Mouse (Mus musculus) limb, embryonic 15.5 days (tissue): Measurements from ENCODE around the gene 1110065P20Rik. TPM values are rescaled to one million over a fixed set of nuclear protein-coding genes. Genes with fewer than 3 reads are reported as not detected.
A peak's percentile ranks its signal among the peaks of the same experiment; 100 is the strongest.

Experiments used
- ATAC-seq: fragments of 200-750 bp; cut with Nextera tagmentation; 2 replicates; pipeline ENCODE4 v1.8.0; 2017; ENCODE audit warnings: low read depth, moderate TSS enrichment; ENCODE audit not compliant: insufficient number of reproducible peaks, low FRiP score, low TSS enrichment
- H3K27ac ChIP-seq: fragments of 300-500 bp; sonication (generic); 2 replicates; pipeline ENCODE4 v1.5.1; 2015; ENCODE audit warnings: moderate library complexity, mild to moderate bottlenecking, inconsistent platforms
- H3K27me3 ChIP-seq: fragments of 300-500 bp; sonication (generic); 2 replicates; pipeline ENCODE4 v1.6.1; 2015; ENCODE audit warnings: inconsistent platforms
- H3K36me3 ChIP-seq: fragments of 300-500 bp; sonication (generic); 2 replicates; pipeline ENCODE4 v1.6.1; 2015; ENCODE audit warnings: inconsistent platforms
- H3K4me1 ChIP-seq: fragments of 300-500 bp; sonication (generic); 2 replicates; pipeline ENCODE4 v1.6.1; 2015; ENCODE audit warnings: inconsistent platforms
- H3K4me2 ChIP-seq: fragments of 300-500 bp; sonication (generic); 2 replicates; pipeline ENCODE4 v1.6.1; 2015; ENCODE audit warnings: mild to moderate bottlenecking, inconsistent platforms
- H3K4me3 ChIP-seq: fragments of 300-500 bp; sonication (generic); 2 replicates; pipeline ENCODE4 v1.5.1; 2015; ENCODE audit warnings: mild to moderate bottlenecking, inconsistent platforms
- H3K9ac ChIP-seq: fragments of 300-500 bp; sonication (generic); 2 replicates; pipeline ENCODE4 v1.6.1; 2015; ENCODE audit warnings: inconsistent platforms
- H3K9me3 ChIP-seq: fragments of 300-500 bp; sonication (generic); 2 replicates; pipeline ENCODE4 v1.6.1; 2016; ENCODE audit warnings: inconsistent platforms
- WGBS: fragments of 180-500 bp; shearing (Covaris S2); methylation state at CpG from one replicate; pipeline ENCODE4 v1.1.7; 2015; 5-methylcytosine and 5-hydroxymethylcytosine counted together
- polyA plus RNA-seq: library from polyadenylated mRNA; unstranded; fragments of >200 nt; fragmentation: Nextera tagmentation; extraction: Ambion mirVana; gene quantifications from 2 replicates; pipeline ENCODE4 v1.2.1, GENCODE M21; 2015

The 1110065P20Rik gene
- polyA plus RNA-seq, 1 experiment from 2014 or later, result 55.7 TPM

DNA sequence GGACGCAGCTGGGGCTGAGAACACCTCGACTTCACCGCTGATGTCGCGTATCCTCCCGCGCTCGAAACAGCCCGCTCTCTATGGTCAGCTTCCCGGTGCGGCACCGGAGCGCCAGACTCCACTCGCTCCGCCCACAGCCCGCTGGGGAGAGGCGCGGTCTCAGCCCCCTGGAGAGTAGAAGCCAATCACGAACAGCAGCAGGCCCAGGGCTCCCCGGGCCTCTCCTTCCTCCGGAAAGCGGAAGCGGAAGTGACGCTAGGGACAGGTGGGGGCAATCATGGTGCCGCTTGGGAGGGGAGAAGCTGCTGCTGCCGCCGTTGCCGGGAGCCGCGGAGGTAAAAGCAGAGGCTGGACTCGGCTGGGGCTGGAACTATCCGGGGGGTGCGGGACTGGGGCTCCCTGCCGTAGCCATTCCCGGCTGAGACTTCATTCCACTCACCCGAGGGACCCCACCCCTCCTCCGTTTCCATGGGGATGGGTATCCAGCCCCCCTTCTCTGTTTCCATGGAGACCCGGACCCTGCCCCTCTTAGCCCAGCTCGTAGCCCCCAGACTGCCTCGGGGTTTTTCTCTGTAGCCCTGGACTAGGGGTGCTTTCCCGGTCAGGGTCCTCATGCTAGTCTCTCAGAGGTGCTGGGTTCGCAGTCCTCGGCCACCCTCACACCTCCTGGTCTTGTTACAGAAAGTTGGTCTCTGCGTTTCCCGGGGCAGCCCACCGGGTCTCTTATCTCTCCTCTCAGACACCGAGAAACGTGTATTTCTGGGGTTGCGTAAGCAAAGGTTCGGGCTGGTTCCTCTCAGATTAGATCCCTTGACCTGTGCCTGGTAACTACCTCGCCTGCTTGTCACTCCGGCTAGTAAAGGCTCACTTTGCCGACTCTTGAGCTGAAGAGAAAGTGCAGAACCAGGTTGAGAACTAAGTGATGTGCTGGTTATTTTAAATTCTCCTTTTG is 48.4 kb downstream of the 1110065P20Rik start:
- H3K4me1 ChIP-seq, result peaks cover 10% of the 10 kb centered on the region
- peak overlapping the region; percentile 93 for H3K4me3 ChIP-seq
- H3K27ac ChIP-seq, result peak overlapping the region; percentile 98
- H3K36me3 ChIP-seq, result peaks cover 64% of the 10 kb centered on the region
- H3K9me3 ChIP-seq, result no peaks in the 10 kb centered on the region
- peak; percentile 98 for ATAC-seq
- H3K9ac ChIP-seq, result peak overlapping the region; percentile 97
- no peaks in the 10 kb centered on the region for H3K27me3 ChIP-seq
- H3K4me2 ChIP-seq, result peak overlapping the region; percentile 86
- 1% methylated on average over 52 of the region's 53 CpGs for WGBS

GRCm38 (mm10) chr4:124801552-124802308 is 49.3 kb downstream of the 1110065P20Rik start, which contains the start of gene Mtf1:
Mtf1 (plus strand) TSS chr4:124802104.
- Histone ChIP-seq H3K4me1 (peaks cover 10% of the 10 kb centered on the region), H3K4me2 (peak within 1 kb of the TSS; percentile 86), H3K9ac (peak within 1 kb of the TSS; percentile 97), H3K9me3 (no peaks in the 10 kb centered on the region), H3K27ac (peak within 1 kb of the TSS; percentile 98), H3K27me3 (no peaks in the 10 kb centered on the region), H3K4me3 (peak within 1 kb of the TSS; percentile 93), H3K36me3 (peaks cover 60% of the 10 kb centered on the region)
- 2% methylated on average over 21 of the region's 21 CpGs for WGBS
- peak; percentile 79 for ATAC-seq

Other genes with a start within 250 kb of the 1110065P20Rik start
- not detected in 2 replicates for gene 3100002H09Rik, start 240.4 kb downstream of the 1110065P20Rik start, polyA plus RNA-seq
- gene Pou3f1, start 194.4 kb downstream of the 1110065P20Rik start, polyA plus RNA-seq, result 1.1 and 1.7 TPM in 2 replicates
- gene Utp11, start 157.6 kb downstream of the 1110065P20Rik start, polyA plus RNA-seq, result 74.7 and 79.4 TPM in 2 replicates
- gene Fhl3, start 150.5 kb downstream of the 1110065P20Rik start, polyA plus RNA-seq, result 11.5 and 15.4 TPM in 2 replicates
- gene Sf3a3, start 136.4 kb downstream of the 1110065P20Rik start, polyA plus RNA-seq, result 131 and 134 TPM in 2 replicates
- 31.0 and 33.5 TPM in 2 replicates for gene Inpp5b, start 109.3 kb downstream of the 1110065P20Rik start, polyA plus RNA-seq
- gene Mtf1, start 49.1 kb downstream of the 1110065P20Rik start, polyA plus RNA-seq, result 10.7 and 12.4 TPM in 2 replicates
- gene Yrdc, start 517 bp downstream of the 1110065P20Rik start, polyA plus RNA-seq, result 32.1 and 40.1 TPM in 2 replicates
- gene Maneal, start 11.0 kb upstream of the 1110065P20Rik start, polyA plus RNA-seq, result 0.25 and 0.52 TPM in 2 replicates
- 0.05 and 0.08 TPM in 2 replicates for gene Epha10, start 29.7 kb upstream of the 1110065P20Rik start, polyA plus RNA-seq
- gene 9930104L06Rik, start 85.9 kb upstream of the 1110065P20Rik start, polyA plus RNA-seq, result 13.8 and 16.6 TPM in 2 replicates
- 95.9 and 97.8 TPM in 2 replicates for gene Cdca8, start 88.1 kb upstream of the 1110065P20Rik start, polyA plus RNA-seq
- 1.7 and 2.4 TPM in 2 replicates for gene Rspo1, start 135.2 kb upstream of the 1110065P20Rik start, polyA plus RNA-seq
- gene Gnl2, start 165.4 kb upstream of the 1110065P20Rik start, polyA plus RNA-seq, result 78.4 and 84.7 TPM in 2 replicates
- 0.13 TPM in 1 of 2 replicates, not detected in the other for gene Dnali1, start 214.5 kb upstream of the 1110065P20Rik start, polyA plus RNA-seq
- 30.5 and 31.0 TPM in 2 replicates for gene Snip1, start 215.5 kb upstream of the 1110065P20Rik start, polyA plus RNA-seq
- 48.6 and 49.3 TPM in 2 replicates for gene Meaf6, start 233.9 kb upstream of the 1110065P20Rik start, polyA plus RNA-seq